Mouse (Mus musculus): ENCODE results near the gene Arsg. TPM values are rescaled to one million over a fixed set of nuclear protein-coding genes. Genes with fewer than 3 reads are reported as not detected.

Arsg gene
- polyA plus RNA-seq, 1 experiment from 2014 or later, result 3.8 TPM

- no peaks in the 10 kb centered on the region for H3K27me3 ChIP-seq (ENCODE audit: control insufficient read depth, insufficient read depth, low read depth, low read length)
- H3K27ac ChIP-seq (ENCODE audit: low read length), result no peak overlapping the region
- H3K36me3 ChIP-seq (ENCODE audit: control insufficient read depth, insufficient read depth), result no peaks in the 10 kb centered on the region
- no peak overlapping the region for H3K4me3 ChIP-seq (ENCODE audit: low read depth, low read length)
- H3K4me2 ChIP-seq (ENCODE audit: low read depth, low read length), result no peak overlapping the region
- no peak for ATAC-seq (ENCODE audit: low read depth)
- H3K4me1 ChIP-seq (ENCODE audit: control insufficient read depth, low read depth, low read length), result peaks cover 37% of the 10 kb centered on the region
- no peaks in the 10 kb centered on the region for H3K9me3 ChIP-seq (replicated peaks; ENCODE audit: control insufficient read depth, low read length)
- 81% methylated on average over 6 of the region's 6 CpGs for WGBS (ENCODE audit: insufficient replicate concordance)
- no peak overlapping the region for H3K9ac ChIP-seq (ENCODE audit: low read depth, low read length)
These were observed 147.2 kb downstream of the Arsg start for GRCm38 (mm10) chr11:109620356-109620755.

GRCm38 (mm10) chr11:109621183-109621582, 148.0 kb downstream of the Arsg start:
- Histone ChIP-seq H3K4me1 (ENCODE audit: control insufficient read depth, low read depth, low read length) (peaks cover 29% of the 10 kb centered on the region), H3K9me3 (replicated peaks; ENCODE audit: control insufficient read depth, low read length) (no peaks in the 10 kb centered on the region), H3K27me3 (ENCODE audit: control insufficient read depth, insufficient read depth, low read depth, low read length) (no peaks in the 10 kb centered on the region), H3K4me2 (ENCODE audit: low read depth, low read length) (no peak overlapping the region), H3K4me3 (ENCODE audit: low read depth, low read length) (no peak overlapping the region), H3K27ac (ENCODE audit: low read length) (no peak overlapping the region), H3K36me3 (ENCODE audit: control insufficient read depth, insufficient read depth) (no peaks in the 10 kb centered on the region), H3K9ac (ENCODE audit: low read depth, low read length) (no peak overlapping the region)
- no peak for ATAC-seq (ENCODE audit: low read depth)
- 8% methylated on average over 2 of the region's 2 CpGs for WGBS (ENCODE audit: insufficient replicate concordance)

GRCm38 (mm10) chr11:109622518-109623037, 149.4 kb downstream of the Arsg start:
- Histone ChIP-seq H3K4me2 (ENCODE audit: low read depth, low read length) (peak overlapping the region; percentile 50), H3K4me3 (ENCODE audit: low read depth, low read length) (peak overlapping the region; percentile 4; the same call in 1 of the 2 replicates), H3K36me3 (ENCODE audit: control insufficient read depth, insufficient read depth) (no peaks in the 10 kb centered on the region), H3K4me1 (ENCODE audit: control insufficient read depth, low read depth, low read length) (peaks cover 15% of the 10 kb centered on the region), H3K9ac (ENCODE audit: low read depth, low read length) (peak overlapping the region; percentile 23; the same call in 1 of the 2 replicates), H3K27me3 (ENCODE audit: control insufficient read depth, insufficient read depth, low read depth, low read length) (no peaks in the 10 kb centered on the region), H3K9me3 (replicated peaks; ENCODE audit: control insufficient read depth, low read length) (no peaks in the 10 kb centered on the region), H3K27ac (ENCODE audit: low read length) (no peak overlapping the region)
- WGBS (ENCODE audit: insufficient replicate concordance), result 24% methylated on average over 15 of the region's 15 CpGs
- no peak for ATAC-seq (ENCODE audit: low read depth)

Small RNA genes lying within 50 kb of the gene (microRNA-seq; reads per million reads assigned to microRNA genes)
- not detected for gene Gm25540

Other genes starting within 250 kb of the Arsg start
- gene Rgs9, start 175.2 kb upstream of the Arsg start, polyA plus RNA-seq (2015; fragmentation: Nextera tagmentation; extraction: Ambion mirVana), result 0.02 and 0.13 TPM in 2 replicates
- gene Gna13, start 110.5 kb upstream of the Arsg start, polyA plus RNA-seq (2015; fragmentation: Nextera tagmentation; extraction: Ambion mirVana), result 14.1 and 15.6 TPM in 2 replicates
- not detected in 2 replicates for gene 9930022D16Rik, start 59.5 kb upstream of the Arsg start, polyA plus RNA-seq (2015; fragmentation: Nextera tagmentation; extraction: Ambion mirVana)
- gene Amz2, start 47.4 kb upstream of the Arsg start, polyA plus RNA-seq (2015; fragmentation: Nextera tagmentation; extraction: Ambion mirVana), result 10.1 and 11.4 TPM in 2 replicates
- 32.0 and 33.4 TPM in 2 replicates for gene Slc16a6, start 224 bp downstream of the Arsg start, polyA plus RNA-seq (2015; fragmentation: Nextera tagmentation; extraction: Ambion mirVana)
- gene Wipi1, start 138.6 kb downstream of the Arsg start, polyA plus RNA-seq (2015; fragmentation: Nextera tagmentation; extraction: Ambion mirVana), result 23.6 and 24.0 TPM in 2 replicates
- gene Prkar1a, start 176.0 kb downstream of the Arsg start, polyA plus RNA-seq (2015; fragmentation: Nextera tagmentation; extraction: Ambion mirVana), result 109 and 112 TPM in 2 replicates
- gene Fam20a, start 248.9 kb downstream of the Arsg start, polyA plus RNA-seq (2015; fragmentation: Nextera tagmentation; extraction: Ambion mirVana), result 7.7 and 10.3 TPM in 2 replicates

All from liver, embryonic 16.5 days (tissue).